Mouse (Mus musculus) limb, embryonic 14.5 days (tissue): ENCODE measurements around the gene Gm10799. TPM values are rescaled to one million over a fixed set of nuclear protein-coding genes. Genes with fewer than 3 reads are reported as not detected.
A peak's percentile ranks its signal among the peaks of the same experiment; 100 is the strongest.
"Not testable (repeated sequence)": the region's sequence is repeated elsewhere in the genome, so short reads cannot be mapped to it uniquely, and the experiment has no call there.

Experiments
- ATAC-seq: fragments of 200-750 bp; cut with Nextera tagmentation; 2 replicates; pipeline ENCODE4 v1.8.0; 2017; ENCODE audit warnings: low read depth, moderate number of reproducible peaks, moderate TSS enrichment; ENCODE audit not compliant: low FRiP score
- DNase-seq: peaks from one replicate; pipeline ENCODE4 v3.0.0-alpha.2; 2015; ENCODE audit warnings: low spot score
- H3K27ac ChIP-seq: fragments of 300-500 bp; sonication (generic); replicated peaks from 2 replicates; pipeline ENCODE4 v1.5.1; 2014; ENCODE audit warnings: low read depth, mild to moderate bottlenecking, low read length, moderate library complexity, mixed read lengths
- H3K27me3 ChIP-seq: fragments of 300-500 bp; sonication (generic); 2 replicates; pipeline ENCODE4 v1.6.1; 2014; ENCODE audit warnings: low read length, mixed read lengths; ENCODE audit not compliant: control insufficient read depth, insufficient read depth
- H3K36me3 ChIP-seq: fragments of 300-500 bp; sonication (generic); 2 replicates; pipeline ENCODE4 v1.6.1; 2014; ENCODE audit warnings: mild to moderate bottlenecking, low read length, moderate library complexity, mixed read lengths; ENCODE audit not compliant: control insufficient read depth, insufficient read depth
- H3K4me1 ChIP-seq: fragments of 300-500 bp; sonication (generic); 2 replicates; pipeline ENCODE4 v1.6.1; 2014; ENCODE audit warnings: antibody characterized with exemption, low read length, mixed read lengths; ENCODE audit not compliant: control insufficient read depth, insufficient read depth
- H3K4me2 ChIP-seq: fragments of 300-500 bp; sonication (generic); replicated peaks from 2 replicates; pipeline ENCODE4 v1.6.1; 2014; ENCODE audit warnings: low read depth, mild to moderate bottlenecking, low read length, moderate library complexity; ENCODE audit not compliant: severe bottlenecking
- H3K4me3 ChIP-seq: fragments of 300-500 bp; sonication (generic); replicated peaks from 2 replicates; pipeline ENCODE4 v1.5.1; 2014; ENCODE audit warnings: low read length
- H3K9ac ChIP-seq: fragments of 300-500 bp; sonication (generic); 2 replicates; pipeline ENCODE4 v1.6.1; 2014; ENCODE audit warnings: mild to moderate bottlenecking, low read depth, low read length, moderate library complexity; ENCODE audit not compliant: severe bottlenecking
- H3K9me3 ChIP-seq: fragments of 300-500 bp; sonication (generic); 2 replicates; pipeline ENCODE4 v1.6.1; 2016; ENCODE audit warnings: low read length; ENCODE audit not compliant: control insufficient read depth
- POLR2A ChIP-seq: fragments of 200-500 bp; IDR thresholded peaks from 2 replicates; pipeline ENCODE4 v1.8.0; 2012; ENCODE audit warnings: inconsistent platforms, mild to moderate bottlenecking, moderate library complexity, borderline replicate concordance; ENCODE audit not compliant: insufficient read depth, insufficient read length; ENCODE audit errors: extremely low read depth
- WGBS: fragments of 180-500 bp; shearing (Covaris S2); extraction: QIAGEN DNeasy Blood & Tissue Kit; methylation state at CpG from one replicate; pipeline ENCODE4 v1.1.7; 2014; 5-methylcytosine and 5-hydroxymethylcytosine counted together
- polyA plus RNA-seq, 2 experiments: library from polyadenylated mRNA; depleted of rRNA in 1 of 2; stranded (reverse) in 1 of 2; unstranded in 1 of 2; fragments of >200 nt; fragmentation: Nextera tagmentation in 1 of 2; extraction: Ambion mirVana in 1 of 2; gene quantifications; 2 replicates each; pipeline versions ENCODE4 v1.2.1 to v1.2.3; 2012 to 2014

Gene Gm10799
- polyA plus RNA-seq, 2 experiments = not detected

DNA sequence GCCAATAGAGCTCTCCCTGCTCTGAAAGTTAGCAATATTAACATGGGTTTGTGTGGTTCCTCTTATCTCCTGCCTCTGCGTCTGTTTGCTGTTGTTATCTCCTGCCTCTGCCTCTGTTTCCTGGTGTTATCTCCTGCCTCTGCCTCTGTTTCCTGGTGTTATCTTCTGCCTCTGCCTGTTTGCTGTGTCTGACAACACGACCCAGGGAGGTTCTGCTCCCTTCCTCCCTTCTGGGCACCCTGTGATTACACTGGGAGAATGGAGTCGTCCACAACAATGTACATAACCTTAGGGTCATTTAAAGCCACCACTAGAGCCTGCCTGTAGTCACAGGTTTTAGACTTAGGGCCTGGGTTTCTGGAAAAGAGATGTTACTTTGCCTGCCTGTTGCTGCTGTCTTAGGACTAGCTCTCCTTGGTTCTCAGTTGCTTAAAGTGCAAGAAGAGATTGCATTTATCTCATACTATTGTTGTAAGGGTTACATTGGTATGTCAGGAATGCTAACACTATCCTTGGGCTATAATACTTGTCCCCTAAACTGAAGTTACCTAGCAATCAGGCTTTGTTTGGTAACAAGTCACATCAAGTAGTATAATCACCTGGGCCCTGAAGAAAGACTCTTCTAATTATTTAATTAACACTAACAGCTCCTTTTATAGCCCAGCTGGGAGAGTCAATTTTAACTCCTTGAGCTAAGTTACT is 30.3 kb upstream of the Gm10799 start:
- ATAC-seq (no peak), DNase-seq (no peak)
- Histone ChIP-seq H3K9ac (no peak overlapping the region), H3K9me3 (no peaks in the 10 kb centered on the region), H3K27me3 (no peaks in the 10 kb centered on the region), H3K36me3 (no peaks in the 10 kb centered on the region), H3K4me3 (no peak overlapping the region), H3K4me2 (no peak overlapping the region), H3K4me1 (peaks cover 4% of the 10 kb centered on the region; the same call in 1 of the 2 replicates), H3K27ac (no peak overlapping the region)
- no peak for TF ChIP-seq POLR2A
- 48% methylated on average over 3 of the region's 3 CpGs for WGBS

DNA sequence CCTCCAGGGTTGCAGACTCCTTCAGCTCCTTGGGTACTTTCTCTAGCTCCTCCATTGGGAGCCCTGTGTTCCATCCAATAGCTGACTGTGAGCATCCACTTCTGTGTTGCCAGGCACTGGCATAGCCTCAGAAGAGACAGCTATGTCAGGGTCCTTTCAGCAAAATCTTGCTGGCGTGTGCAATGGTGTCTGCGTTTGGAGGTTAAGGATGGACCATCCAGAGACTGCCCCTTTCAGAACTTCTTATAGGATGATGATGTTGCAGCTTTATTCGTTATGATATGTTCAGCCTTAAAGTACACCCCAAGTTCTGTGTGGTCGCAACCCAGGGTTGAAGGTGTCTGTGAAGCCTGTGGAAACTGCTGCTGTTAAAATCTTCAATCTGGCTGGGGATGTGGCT is 29.0 kb upstream of the Gm10799 start:
- not testable (repeated sequence) for H3K4me2 ChIP-seq, H3K9ac ChIP-seq, H3K4me1 ChIP-seq, ATAC-seq, H3K27ac ChIP-seq, H3K36me3 ChIP-seq, H3K9me3 ChIP-seq, H3K4me3 ChIP-seq, H3K27me3 ChIP-seq, DNase-seq
- 94% methylated on average over 4 of the region's 4 CpGs for WGBS

DNA sequence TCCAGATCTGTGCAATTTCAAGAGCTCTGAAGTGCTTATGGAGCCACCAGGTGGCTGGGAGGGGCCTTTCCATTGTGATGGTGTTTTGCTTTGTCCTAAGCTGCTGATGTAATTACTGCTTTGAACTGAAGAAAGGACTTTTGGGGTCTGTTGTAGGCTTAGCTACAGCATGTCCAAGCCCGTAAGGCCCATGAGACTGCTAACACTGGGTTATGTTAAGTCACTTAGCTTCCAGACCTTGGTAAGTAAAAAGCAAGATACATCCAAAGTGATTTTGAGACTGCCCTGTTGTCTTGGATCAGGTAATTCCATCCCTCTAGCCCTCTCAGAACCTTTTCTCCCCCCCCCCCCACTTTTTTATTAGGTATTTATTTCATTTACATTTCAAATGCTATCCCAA is 28.4 kb upstream of the Gm10799 start:
- not testable (repeated sequence) for H3K9ac ChIP-seq, ATAC-seq, H3K4me3 ChIP-seq, H3K9me3 ChIP-seq, DNase-seq, H3K27ac ChIP-seq, H3K36me3 ChIP-seq, H3K27me3 ChIP-seq, H3K4me2 ChIP-seq, H3K4me1 ChIP-seq
- WGBS = 84% methylated on average over 1 of the region's 1 CpGs

DNA sequence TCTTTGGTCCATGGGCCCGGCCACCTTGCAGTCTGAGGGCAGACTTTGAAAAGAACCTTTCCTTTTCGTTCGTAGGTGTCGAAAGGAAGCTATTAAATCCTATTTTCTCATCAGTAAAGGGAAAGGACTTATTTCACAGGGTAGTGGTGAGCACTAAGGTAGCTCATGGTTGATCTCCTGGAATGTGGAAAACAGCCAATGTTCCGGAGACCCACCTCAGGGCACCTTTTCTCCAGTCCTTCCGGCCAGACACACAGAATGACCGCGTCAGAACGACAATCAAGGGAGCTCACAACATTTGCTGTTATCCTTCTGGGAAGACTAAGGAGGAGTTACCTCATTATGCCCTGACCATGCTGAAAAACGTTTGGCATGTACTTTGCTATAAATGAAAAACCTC is 27.9 kb upstream of the Gm10799 start:
- peak overlapping the region; percentile 59 for H3K9ac ChIP-seq
- H3K27ac ChIP-seq = 0 out of 2 replicates have a peak overlapping the region, but pooled peaks have one; percentile 33
- peaks cover 4% of the 10 kb centered on the region; the same call in 1 of the 2 replicates for H3K4me1 ChIP-seq
- no peaks in the 10 kb centered on the region for H3K27me3 ChIP-seq
- no peak for ATAC-seq
- no peak for TF ChIP-seq POLR2A
- DNase-seq = no peak
- no peaks in the 10 kb centered on the region for H3K9me3 ChIP-seq
- 42% methylated on average over 10 of the region's 10 CpGs for WGBS
- H3K4me2 ChIP-seq = peak overlapping the region; percentile 67
- H3K36me3 ChIP-seq = no peaks in the 10 kb centered on the region
- H3K4me3 ChIP-seq = peak overlapping the region; percentile 44

DNA sequence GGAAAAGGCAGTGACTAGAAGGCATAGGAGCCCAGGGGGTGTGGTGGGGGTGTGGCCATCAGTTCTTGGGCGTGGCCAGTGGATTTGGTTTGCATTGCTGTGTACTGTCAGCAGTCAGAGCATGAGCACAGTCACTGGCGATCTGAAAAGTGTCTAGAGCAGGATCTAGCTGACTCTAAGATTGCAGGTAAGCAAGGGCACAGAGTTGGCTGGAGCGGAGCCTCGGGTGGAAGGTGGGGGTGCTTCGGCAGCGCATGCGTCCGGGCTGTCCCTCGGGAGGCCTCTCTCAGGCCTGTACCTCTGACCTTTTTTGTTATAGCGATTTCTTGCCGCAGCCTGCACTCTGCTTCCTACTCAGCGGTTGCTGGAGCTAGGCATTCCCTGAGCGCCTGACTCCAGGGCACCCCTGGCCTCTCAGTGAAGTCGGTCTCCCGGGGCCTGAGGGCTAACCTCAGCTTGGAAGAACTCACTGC is 27.4 kb upstream of the Gm10799 start, which contains the start of gene Cd59a:
Gene Cd59a, plus strand, starts transcription at position 61 of the 473 bp plus-strand sequence.
- Histone ChIP-seq H3K4me3 (peak within 1 kb of the TSS; percentile 44), H3K36me3 (no peaks in the 10 kb centered on the region), H3K27ac (0 out of 2 replicates have a peak within 1 kb of the TSS, but pooled peaks have one; percentile 33), H3K9ac (peak within 1 kb of the TSS; percentile 59), H3K4me2 (peak within 1 kb of the TSS; percentile 67), H3K4me1 (peaks cover 4% of the 10 kb centered on the region; the same call in 1 of the 2 replicates), H3K9me3 (no peaks in the 10 kb centered on the region), H3K27me3 (no peaks in the 10 kb centered on the region)
- TF ChIP-seq POLR2A = no peak
- 10% methylated on average over 15 of the region's 15 CpGs for WGBS
- peak; percentile 87 for DNase-seq
- peak; percentile 87 for ATAC-seq
